Mouse (Mus musculus) frontal cortex, postnatal 10 days (tissue): Measurements from ENCODE around the gene Dock8.
A peak's percentile ranks its signal among the peaks of the same experiment; 100 is the strongest.

Source experiments
- DNase-seq, 2 experiments: peaks; one replicate each; pipeline ENCODE4 v3.0.0; 2022; ENCODE audit warnings: low spot score in 2 of 2, mixed read lengths in 1 of 2

Dock8 gene

GRCm38 (mm10) chr19:25123031-25123430 lies 123.7 kb downstream of the Dock8 start:
- peak; percentile 13 to 17 for DNase-seq

- DNase-seq, result peak in 1 of 2 experiments; percentile 4
Measured at GRCm38 (mm10) chr19:25123461-25123860, 124.1 kb downstream of the Dock8 start.

GRCm38 (mm10) chr19:25132322-25132721 lies 133.0 kb downstream of the Dock8 start:
- DNase-seq, result no peak

- DNase-seq, result no peak
Measured at GRCm38 (mm10) chr19:25133959-25134358, 134.6 kb downstream of the Dock8 start.

- DNase-seq, result no peak
Measured at GRCm38 (mm10) chr19:25136171-25136570, 136.8 kb downstream of the Dock8 start.

GRCm38 (mm10) chr19:25137907-25138820 lies 138.8 kb downstream of the Dock8 start:
- DNase-seq, result no peak

GRCm38 (mm10) chr19:25144110-25145028 lies 145.0 kb downstream of the Dock8 start:
- DNase-seq, result peak; percentile 41 to 63

GRCm38 (mm10) chr19:25145116-25145515 lies 145.8 kb downstream of the Dock8 start:
- no peak for DNase-seq

- DNase-seq, result no peak
Measured at GRCm38 (mm10) chr19:25146122-25146521, 146.8 kb downstream of the Dock8 start.

GRCm38 (mm10) chr19:25149788-25150187 lies 150.5 kb downstream of the Dock8 start:
- no peak for DNase-seq

GRCm38 (mm10) chr19:25154506-25155178 lies 155.3 kb downstream of the Dock8 start:
- DNase-seq, result no peak

GRCm38 (mm10) chr19:25155250-25155649 lies 155.9 kb downstream of the Dock8 start:
- no peak for DNase-seq

- no peak for DNase-seq
Measured at GRCm38 (mm10) chr19:25155709-25156108, 156.4 kb downstream of the Dock8 start.

GRCm38 (mm10) chr19:25162270-25162669 lies 162.9 kb downstream of the Dock8 start:
- DNase-seq, result no peak

- no peak for DNase-seq
Measured at GRCm38 (mm10) chr19:25163426-25163825, 164.1 kb downstream of the Dock8 start.

- no peak for DNase-seq
Measured at GRCm38 (mm10) chr19:25166412-25166811, 167.1 kb downstream of the Dock8 start.

GRCm38 (mm10) chr19:25171395-25171794 lies 172.1 kb downstream of the Dock8 start:
- DNase-seq, result no peak

- no peak for DNase-seq
Measured at GRCm38 (mm10) chr19:25176746-25177145, 177.4 kb downstream of the Dock8 start.

- DNase-seq, result no peak
Measured at GRCm38 (mm10) chr19:25180024-25180423, 180.7 kb downstream of the Dock8 start.

GRCm38 (mm10) chr19:25180547-25180946 lies 181.2 kb downstream of the Dock8 start:
- no peak for DNase-seq

GRCm38 (mm10) chr19:25184076-25184475 lies 184.7 kb downstream of the Dock8 start:
- DNase-seq, result no peak

GRCm38 (mm10) chr19:25186316-25186715 lies 187.0 kb downstream of the Dock8 start:
- DNase-seq, result no peak
